Mouse (Mus musculus): Measurements from ENCODE around the gene Maea.
"Not testable (repeated sequence)": the region's sequence is repeated elsewhere in the genome, so short reads cannot be mapped to it uniquely, and the experiment has no call there.

The Maea gene

GRCm38 (mm10) chr5:33335273-33335976 lies at the start of gene Maea:
Gene Maea (plus strand): TSS chr5:33335509.
- peak; percentile 99 for DNase-seq (ENCODE audit: low spot score)

DNA sequence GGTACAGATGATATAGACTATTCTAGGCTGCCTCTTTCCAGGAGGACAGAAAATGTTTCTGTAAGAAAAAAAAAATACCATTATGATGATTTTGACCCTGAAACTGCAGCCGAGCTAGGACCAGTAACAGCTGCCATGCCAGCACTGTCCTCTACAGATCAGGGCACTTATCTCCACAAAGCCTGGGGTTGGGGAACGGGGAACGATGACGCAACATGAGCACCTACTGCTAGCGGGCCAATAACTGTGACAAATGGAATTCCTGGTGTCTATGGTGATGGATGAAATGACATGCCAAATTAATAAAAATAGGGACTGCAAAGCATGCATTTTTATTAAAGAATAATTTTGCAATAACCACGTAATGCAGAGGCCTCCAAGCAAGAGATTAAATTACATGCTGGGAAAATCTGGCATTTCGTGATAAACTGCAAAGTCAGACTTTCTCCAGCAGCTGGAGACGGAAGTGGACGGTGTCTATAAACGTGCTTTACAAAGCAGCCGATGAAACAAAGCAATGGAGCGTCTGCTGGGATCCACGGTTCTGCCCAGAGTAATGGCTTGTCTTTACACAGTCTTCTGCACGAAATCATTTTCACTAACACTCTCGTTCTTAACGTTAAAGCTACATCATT lies 41.4 kb upstream of the Maea start:
- DNase-seq (ENCODE audit: low spot score) = no peak

GRCm38 (mm10) chr5:33297164-33297563 lies 38.1 kb upstream of the Maea start:
- DNase-seq (ENCODE audit: low spot score) = peak; percentile 30

- no peak for DNase-seq (ENCODE audit: low spot score)
These were observed 33.5 kb upstream of the Maea start for GRCm38 (mm10) chr5:33301801-33302200.

DNA sequence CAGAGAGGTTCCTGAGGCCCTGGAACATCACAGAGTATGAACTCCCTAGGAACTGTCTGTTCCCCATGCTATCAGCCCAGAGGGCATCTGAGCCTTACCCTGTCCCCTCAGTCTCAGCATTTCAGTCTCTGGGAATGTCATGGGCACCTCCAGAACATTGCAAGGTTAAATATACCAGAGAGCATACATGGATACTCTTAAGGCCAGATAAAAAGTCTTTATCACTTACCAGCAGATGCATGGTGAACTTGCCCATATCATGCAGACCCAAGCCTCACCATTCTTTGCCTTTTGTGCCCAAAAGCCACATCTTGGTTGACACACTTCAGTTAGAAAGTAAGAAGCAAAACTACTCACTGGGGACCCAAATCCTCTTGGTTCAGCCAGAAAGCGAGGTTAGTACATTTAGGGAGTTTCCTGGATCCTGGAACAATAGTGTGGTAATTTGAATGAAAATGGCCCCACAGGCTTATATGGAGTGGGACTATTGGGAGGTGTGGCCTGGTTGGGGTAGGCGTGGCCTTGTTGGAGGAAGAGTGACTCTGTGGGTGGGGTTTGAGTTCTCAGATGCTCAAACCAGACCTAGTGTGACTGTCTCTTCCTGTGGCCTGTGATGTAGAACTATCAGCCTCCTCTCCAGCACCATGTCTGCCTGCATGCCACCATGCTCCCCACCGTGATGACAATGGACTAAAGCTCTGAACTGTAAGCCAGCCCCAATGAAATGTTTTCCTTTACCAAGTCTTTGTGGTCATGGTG lies 24.4 kb upstream of the Maea start:
- DNase-seq (ENCODE audit: low spot score) = no peak

DNA sequence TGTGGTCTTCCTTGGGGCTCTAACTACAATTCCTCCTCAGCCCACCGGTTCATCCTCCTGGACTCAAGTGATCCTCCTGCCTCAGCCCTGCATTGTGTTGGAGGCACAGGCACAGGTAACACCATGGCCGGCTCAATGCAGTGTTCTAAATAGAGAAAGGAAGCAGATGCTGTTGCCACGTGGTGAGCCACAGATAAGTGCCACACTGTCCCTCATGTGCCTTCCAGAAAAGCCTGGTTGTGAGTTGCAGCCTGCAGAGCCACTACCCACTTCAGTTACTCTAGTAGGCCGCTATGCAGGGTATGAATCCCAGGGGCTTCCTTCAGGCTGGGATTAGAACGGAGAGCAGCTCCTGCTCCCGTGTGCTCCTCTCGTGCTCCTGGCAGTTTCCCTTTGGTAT lies 23.1 kb upstream of the Maea start:
- DNase-seq (ENCODE audit: low spot score) = no peak

DNA sequence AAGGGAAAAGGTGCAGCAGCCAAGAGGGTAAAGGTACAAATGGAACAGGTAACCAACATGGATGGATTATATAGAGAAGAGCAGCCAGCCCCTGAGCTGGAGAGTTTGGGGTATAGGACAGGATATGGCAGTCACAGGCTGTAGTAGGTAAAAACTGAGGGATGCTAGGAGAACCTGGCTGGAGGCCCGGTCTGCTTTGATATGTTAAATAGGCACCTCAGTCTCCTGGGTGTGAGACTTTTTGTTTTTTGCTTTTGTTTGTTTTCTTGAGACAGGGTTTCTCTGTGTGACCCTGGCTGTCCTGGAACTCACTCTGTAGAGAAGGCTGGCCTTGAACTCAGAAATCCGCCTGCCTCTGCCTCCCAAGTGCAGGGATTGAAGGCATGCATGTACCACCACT lies 10.8 kb upstream of the Maea start:
- no peak for DNase-seq (ENCODE audit: low spot score)

DNA sequence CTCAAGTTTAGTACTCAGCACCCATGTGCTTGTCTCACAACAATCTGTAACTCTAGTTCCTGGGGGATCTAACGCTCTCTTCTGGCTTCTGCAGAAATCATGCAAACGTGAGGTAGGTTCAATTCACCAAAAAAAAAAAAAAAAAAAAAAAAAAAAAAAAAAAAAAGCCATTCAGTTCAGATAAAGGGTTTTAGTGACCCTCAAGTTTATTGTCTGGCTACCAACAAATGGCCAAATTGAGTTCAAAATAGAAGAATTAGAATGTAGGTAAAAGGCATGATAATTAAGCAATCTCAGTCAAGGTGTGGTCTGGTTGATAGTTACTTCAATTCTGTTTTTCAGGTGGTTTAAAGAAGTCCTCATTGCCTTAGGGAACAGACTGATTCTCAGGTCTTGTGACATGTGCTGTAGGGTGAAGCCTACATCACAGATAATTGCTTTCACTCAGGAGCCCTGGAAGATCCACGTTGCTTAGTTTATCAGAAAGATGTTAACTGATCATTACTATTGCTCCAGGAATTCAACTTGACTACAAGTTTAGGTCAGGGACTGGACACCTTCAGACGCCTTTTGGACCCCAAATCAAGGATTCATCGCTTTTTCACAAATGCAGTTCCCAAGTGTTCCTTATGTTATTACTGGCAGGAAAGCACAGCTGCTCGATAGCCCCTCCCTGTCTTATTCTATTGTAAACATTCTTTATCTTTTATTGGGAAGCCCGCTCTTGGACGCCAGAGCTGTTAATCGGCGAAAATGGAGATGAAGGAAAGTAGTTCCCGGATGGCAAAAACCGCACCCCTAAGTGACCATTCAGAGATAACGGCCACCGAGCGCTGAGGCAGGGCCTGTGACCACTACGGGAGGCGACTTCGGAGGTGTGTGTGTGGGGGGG lies 682 bp upstream of the Maea start:
- DNase-seq (ENCODE audit: low spot score) = no peak

GRCm38 (mm10) chr5:33335977-33336360 lies 660 bp downstream of the Maea start:
- peak; percentile 26 for DNase-seq (ENCODE audit: low spot score)

DNA sequence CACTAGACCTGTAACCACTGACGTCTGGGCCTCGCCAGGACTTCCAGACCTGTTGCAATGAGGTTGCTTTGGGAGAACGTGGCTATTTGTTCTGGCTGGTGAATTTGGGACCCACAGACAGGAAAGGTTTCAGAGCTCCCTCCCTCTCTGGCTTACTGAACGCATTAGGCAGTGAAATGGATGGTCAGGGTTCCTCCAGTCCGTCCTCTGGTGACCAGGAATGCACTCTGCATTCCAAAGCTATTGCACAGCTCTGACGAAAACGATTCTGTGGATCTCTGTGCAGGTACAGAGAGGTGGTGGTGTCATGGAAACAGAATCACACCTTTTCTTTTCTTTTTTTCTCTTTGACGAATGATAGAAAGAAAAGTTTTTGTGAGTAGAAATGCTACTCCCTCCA lies 1.9 kb downstream of the Maea start:
- peak; percentile 25 for DNase-seq (ENCODE audit: low spot score)

DNA sequence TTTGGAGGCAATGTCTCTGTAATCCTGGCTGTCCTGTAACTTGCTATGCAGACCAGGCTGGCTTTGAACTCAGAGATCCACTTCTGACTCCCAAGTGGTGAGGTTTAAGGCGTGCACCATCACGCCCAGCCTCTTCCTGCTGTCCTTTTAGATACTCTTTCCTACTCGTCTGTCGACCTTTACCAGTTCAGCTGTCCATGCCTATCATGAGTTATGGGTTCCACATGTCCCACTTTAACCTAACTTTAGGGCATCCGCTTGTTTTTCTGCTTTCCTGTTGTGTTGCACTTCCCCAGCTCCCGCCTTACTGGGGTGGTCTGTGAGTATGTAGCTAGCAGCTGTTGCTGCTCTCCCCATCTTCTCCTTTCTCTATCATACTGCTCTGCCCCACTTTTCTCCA lies 5.9 kb downstream of the Maea start:
- no peak for DNase-seq (ENCODE audit: low spot score)

- not testable (repeated sequence) for DNase-seq (ENCODE audit: low spot score)
These were observed 6.9 kb downstream of the Maea start for GRCm38 (mm10) chr5:33342248-33342647.

DNA sequence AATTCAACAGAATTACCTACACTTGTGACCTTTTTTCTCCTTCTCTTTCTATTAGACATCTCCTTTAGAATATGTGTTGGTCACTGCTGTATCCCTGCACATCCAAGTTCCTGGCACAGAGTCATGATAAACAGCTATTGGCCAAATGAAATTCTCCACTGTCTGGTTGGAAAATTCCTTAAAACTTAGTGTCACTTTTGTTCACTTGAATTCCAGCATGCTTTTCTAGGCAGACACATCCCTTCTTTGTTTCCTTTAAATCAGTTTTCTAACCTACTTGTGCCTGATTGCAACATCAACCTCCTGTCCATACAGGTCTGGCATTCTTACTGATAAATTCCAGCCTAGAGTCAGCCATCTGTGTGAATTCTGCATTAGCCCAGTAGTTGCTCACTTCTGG lies 7.5 kb downstream of the Maea start:
- DNase-seq (ENCODE audit: low spot score) = peak; percentile 17

DNA sequence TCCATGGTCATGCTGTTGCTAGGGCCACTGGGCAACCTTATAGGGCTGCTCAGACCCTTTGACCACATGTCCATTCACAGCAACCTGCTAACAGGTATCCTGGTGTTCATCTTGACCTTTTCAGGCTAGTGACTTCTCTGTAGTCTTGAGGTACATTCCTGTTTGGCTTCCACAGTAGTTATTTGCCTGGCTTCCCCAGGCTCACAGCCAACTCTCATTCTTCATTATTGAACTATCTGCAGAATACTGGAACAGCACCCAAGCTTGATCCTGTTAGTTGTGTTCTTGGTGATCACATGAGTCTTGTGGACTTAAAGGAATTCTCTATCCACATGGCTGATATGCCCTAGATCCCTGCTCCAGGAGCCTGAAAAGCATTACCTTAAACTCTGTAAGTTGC lies 8.3 kb downstream of the Maea start:
- no peak for DNase-seq (ENCODE audit: low spot score)

- DNase-seq (ENCODE audit: low spot score) = no peak
These were observed 8.8 kb downstream of the Maea start for GRCm38 (mm10) chr5:33344070-33344469.

- no peak for DNase-seq (ENCODE audit: low spot score)
These were observed 12.3 kb downstream of the Maea start for GRCm38 (mm10) chr5:33347620-33348019.

DNA sequence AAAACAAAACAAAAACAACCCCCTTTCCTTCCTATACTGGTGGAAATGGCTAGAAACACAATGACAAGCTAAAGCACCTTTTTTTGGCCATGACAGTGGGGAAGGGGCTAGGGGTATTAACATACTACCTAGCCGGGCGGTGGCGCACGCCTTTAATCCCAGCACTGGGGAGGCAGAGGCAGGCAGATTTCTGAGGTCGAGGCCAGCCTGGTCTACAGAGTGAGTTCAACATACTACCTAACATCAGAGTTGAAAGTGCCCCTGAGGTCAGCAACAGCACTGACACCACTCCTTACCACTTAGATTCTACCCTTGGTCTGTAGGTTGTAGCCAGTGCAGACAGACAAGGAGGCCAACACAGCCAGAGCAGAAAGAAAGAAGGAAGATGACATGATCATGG lies 13.9 kb downstream of the Maea start:
- DNase-seq (ENCODE audit: low spot score) = no peak

DNA sequence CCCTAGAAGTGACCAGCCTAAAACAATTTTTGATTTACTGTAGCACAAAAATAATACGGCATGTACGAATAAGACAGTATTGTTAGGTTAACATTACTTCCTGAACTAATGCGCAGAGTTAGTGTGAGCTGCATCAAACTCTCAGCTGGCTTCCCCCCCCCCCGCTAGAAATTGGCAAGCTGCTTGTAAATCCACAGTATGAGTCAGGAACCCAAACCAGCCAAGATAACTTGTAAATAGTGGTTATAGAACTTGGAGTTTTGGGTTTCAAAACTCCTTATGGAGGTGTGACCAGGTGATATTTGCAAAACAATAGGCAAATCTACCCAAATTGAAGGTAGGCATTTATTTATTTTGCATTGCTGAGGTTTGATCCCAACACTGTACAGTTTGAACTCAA lies 14.4 kb downstream of the Maea start:
- DNase-seq (ENCODE audit: low spot score) = no peak

DNA sequence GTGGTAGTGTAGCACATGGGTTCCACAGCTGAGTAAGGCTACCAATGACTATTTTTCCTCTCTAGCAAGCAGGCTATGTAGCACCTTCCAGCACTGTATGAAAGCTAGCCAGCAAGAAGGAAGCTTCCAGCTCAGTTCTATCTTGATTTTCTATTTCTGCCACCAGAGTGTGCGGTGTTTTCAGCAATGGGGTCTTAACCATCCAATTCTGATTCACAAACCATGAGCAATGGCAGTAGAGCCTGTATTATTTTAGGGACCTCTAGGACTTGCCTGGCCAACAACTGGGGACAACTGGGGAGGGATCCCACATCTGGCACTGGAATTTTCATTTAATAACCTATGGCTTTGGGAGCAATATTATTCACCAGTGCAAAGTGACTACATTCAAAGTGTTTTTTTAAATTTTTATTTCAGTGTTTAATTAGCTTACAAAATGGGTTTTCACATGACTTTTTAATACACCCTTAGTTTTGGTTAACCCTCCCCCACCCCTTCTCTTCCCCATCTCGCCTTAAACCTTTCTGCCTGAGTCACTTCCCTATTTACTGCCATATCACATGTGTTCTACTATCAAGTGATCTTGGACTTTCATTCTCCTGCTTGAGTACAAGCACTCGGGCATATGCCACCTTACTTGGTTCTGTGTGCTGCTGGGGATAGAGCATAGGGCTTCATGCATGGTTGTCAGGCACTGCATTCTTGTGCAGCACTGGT lies 16.4 kb downstream of the Maea start:
- DNase-seq (ENCODE audit: low spot score) = no peak

DNA sequence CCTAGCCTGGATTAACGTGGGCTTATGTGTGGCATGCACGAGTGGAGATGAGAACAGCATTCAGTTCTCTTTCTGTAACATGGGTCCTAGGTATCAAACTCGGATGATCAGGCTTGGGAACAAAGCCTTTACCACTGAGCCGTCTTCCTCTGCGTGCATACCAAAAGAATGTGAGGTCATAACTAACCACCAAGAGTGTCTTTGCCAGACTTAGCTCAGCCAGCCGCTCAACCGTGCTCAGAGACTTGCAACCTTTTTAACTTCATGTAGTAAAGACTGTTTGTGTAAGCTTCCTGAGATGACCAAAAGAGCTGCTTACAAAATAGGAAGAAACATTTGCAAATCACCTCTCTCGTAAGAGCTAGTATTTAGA lies 16.9 kb downstream of the Maea start:
- no peak for DNase-seq (ENCODE audit: low spot score)

DNA sequence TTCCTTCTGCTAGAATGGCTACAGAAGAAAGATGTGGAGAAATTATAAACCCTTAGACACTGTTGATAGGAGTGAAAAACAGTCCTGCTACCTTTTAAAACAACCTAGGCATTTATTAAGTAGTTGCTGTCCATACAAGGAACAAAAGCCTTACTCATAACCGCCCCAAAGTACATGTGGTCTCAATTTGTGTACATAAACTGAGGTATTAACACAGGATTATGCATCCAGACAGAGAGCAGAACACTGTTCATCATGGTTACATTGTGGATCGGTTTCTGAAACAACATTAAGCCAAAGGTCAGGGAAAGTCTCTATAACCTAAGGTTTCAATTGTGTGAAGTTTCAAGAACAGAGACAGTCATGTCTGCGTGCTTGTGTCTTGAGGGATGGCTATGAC lies 17.7 kb downstream of the Maea start:
- DNase-seq (ENCODE audit: low spot score) = no peak

GRCm38 (mm10) chr5:33357494-33357893 lies 22.2 kb downstream of the Maea start:
- no peak for DNase-seq (ENCODE audit: low spot score)

All from adipocyte (in vitro differentiated cells).